Mouse (Mus musculus): Measurements from ENCODE around the gene Erbb3.
"Not testable (repeated sequence)": the region's sequence is repeated elsewhere in the genome, so short reads cannot be mapped to it uniquely, and the experiment has no call there.

The Erbb3 gene

GRCm38 (mm10) chr10:128589464-128590192, at the start of gene Erbb3:
TSS of gene Erbb3 (minus strand) at chr10:128589652.
- no peak for DNase-seq (ENCODE audit: low read depth in 1 of 2, low spot score in 2 of 2)

GRCm38 (mm10) chr10:128637011-128637410, 47.6 kb upstream of the Erbb3 start:
- DNase-seq (ENCODE audit: low read depth in 1 of 2, low spot score in 2 of 2): no peak

- no peak for DNase-seq (ENCODE audit: low read depth in 1 of 2, low spot score in 2 of 2)
Observed at GRCm38 (mm10) chr10:128636561-128636960, 47.1 kb upstream of the Erbb3 start.

GRCm38 (mm10) chr10:128635697-128636096, 46.2 kb upstream of the Erbb3 start:
- DNase-seq (ENCODE audit: low read depth in 1 of 2, low spot score in 2 of 2): no peak

- no peak for DNase-seq (ENCODE audit: low read depth in 1 of 2, low spot score in 2 of 2)
Observed at GRCm38 (mm10) chr10:128631571-128631970, 42.1 kb upstream of the Erbb3 start.

GRCm38 (mm10) chr10:128630306-128630705, 40.9 kb upstream of the Erbb3 start:
- DNase-seq (ENCODE audit: low read depth in 1 of 2, low spot score in 2 of 2): not testable (repeated sequence)

GRCm38 (mm10) chr10:128629746-128630145, 40.3 kb upstream of the Erbb3 start:
- DNase-seq (ENCODE audit: low read depth in 1 of 2, low spot score in 2 of 2): no peak

GRCm38 (mm10) chr10:128627398-128628317, 38.2 kb upstream of the Erbb3 start:
- no peak for DNase-seq (ENCODE audit: low read depth in 1 of 2, low spot score in 2 of 2)

- peak; percentile 71 to 72 for DNase-seq (ENCODE audit: low read depth in 1 of 2, low spot score in 2 of 2)
Observed at GRCm38 (mm10) chr10:128626311-128627310, 37.2 kb upstream of the Erbb3 start, which contains the start of gene Rps26. TSS of gene Rps26 (minus strand) at chr10:128626747.

- no peak for DNase-seq (ENCODE audit: low read depth in 1 of 2, low spot score in 2 of 2)
Observed at GRCm38 (mm10) chr10:128625287-128625894, 35.9 kb upstream of the Erbb3 start.

- DNase-seq (ENCODE audit: low read depth in 1 of 2, low spot score in 2 of 2): not testable (repeated sequence)
Observed at GRCm38 (mm10) chr10:128623106-128623613, 33.7 kb upstream of the Erbb3 start.

- DNase-seq (ENCODE audit: low read depth in 1 of 2, low spot score in 2 of 2): no peak
Observed at GRCm38 (mm10) chr10:128622702-128623101, 33.2 kb upstream of the Erbb3 start.

GRCm38 (mm10) chr10:128621986-128622520, 32.6 kb upstream of the Erbb3 start:
- DNase-seq (ENCODE audit: low read depth in 1 of 2, low spot score in 2 of 2): no peak

GRCm38 (mm10) chr10:128620241-128620640, 30.8 kb upstream of the Erbb3 start:
- no peak for DNase-seq (ENCODE audit: low read depth in 1 of 2, low spot score in 2 of 2)

- DNase-seq (ENCODE audit: low read depth in 1 of 2, low spot score in 2 of 2): not testable (repeated sequence)
Observed at GRCm38 (mm10) chr10:128619148-128619547, 29.7 kb upstream of the Erbb3 start.

- DNase-seq (ENCODE audit: low read depth in 1 of 2, low spot score in 2 of 2): no peak
Observed at GRCm38 (mm10) chr10:128618570-128618969, 29.1 kb upstream of the Erbb3 start.

- not testable (repeated sequence) for DNase-seq (ENCODE audit: low read depth in 1 of 2, low spot score in 2 of 2)
Observed at GRCm38 (mm10) chr10:128615798-128616448, 26.5 kb upstream of the Erbb3 start.

GRCm38 (mm10) chr10:128614934-128615333, 25.5 kb upstream of the Erbb3 start:
- no peak for DNase-seq (ENCODE audit: low read depth in 1 of 2, low spot score in 2 of 2)

GRCm38 (mm10) chr10:128613820-128614219, 24.4 kb upstream of the Erbb3 start:
- DNase-seq (ENCODE audit: low read depth in 1 of 2, low spot score in 2 of 2): not testable (repeated sequence)

All from monocyte, adult 2 months (primary cell).